Mouse (Mus musculus) cerebellum, adult (tissue): ENCODE results near the gene Dcst2.
A peak's percentile ranks its signal among the peaks of the same experiment; 100 is the strongest.

ENCODE experiments used
- ATAC-seq: cut with Nextera tagmentation; 2 replicates; pipeline ENCODE4 v1.9.2; 2017; ENCODE audit warnings: mild to moderate bottlenecking, moderate library complexity, mixed read lengths; ENCODE audit not compliant: insufficient number of reproducible peaks, low FRiP score, low TSS enrichment

Dcst2 gene

DNA sequence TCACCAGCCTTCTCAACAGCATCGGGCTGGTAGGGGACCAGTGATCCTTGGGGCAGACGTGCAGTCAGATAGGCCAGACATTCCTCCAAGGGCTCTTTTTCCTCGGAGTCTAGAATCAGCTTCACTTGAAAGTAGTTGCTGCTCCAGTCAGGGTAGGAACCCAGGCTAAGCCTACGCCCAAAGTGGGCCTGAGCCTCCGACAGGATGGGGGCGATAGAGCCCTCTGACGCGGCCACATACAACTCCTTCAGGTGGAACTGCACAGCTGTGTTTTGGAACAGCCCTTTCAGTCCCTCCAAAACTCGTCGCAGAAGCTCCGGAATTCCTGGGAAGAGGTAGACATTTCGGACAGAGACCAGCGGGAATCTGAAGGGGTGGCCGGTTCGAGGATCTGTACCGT lies 46.7 kb downstream of the Dcst2 start:
- ATAC-seq: no peak

DNA sequence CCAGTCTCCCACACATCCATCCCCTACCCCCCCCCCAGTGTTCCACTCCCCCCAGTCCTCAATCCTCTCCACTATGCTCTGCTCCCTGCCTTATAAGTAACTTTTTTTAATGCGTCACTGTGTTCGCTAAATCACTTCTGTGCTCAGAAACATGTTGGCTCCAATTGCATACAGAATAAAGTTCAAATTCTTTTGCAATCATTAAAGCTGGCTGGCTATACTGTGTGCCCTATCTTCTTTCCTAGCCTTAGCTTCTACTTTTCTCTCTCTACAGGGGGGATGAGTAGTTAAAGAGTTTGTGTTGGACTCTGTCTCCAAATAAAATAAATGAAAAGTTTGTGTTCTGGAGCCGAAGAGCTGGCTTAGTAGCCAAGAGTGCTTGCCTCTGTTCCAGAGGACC lies 47.9 kb downstream of the Dcst2 start:
- no peak for ATAC-seq

DNA sequence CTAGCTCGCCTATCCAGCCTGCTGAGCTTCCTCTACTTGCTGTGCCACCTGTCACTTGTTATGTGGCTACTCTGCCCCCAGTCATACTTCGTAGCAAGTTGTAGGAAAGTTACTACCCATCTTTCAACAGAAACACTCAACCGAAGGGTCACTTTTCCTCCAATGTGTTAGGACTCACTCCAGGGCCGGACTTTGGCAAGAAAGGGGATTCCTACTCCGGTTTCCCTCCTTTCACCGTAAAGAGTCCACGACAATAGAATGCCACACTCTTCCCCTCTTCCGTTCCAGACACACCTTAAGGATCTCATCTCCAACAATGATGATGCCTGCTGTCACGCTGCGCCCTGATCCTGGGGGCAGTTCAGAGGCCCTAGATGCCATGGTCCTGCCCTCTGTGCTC lies 49.1 kb downstream of the Dcst2 start:
- ATAC-seq: no peak

DNA sequence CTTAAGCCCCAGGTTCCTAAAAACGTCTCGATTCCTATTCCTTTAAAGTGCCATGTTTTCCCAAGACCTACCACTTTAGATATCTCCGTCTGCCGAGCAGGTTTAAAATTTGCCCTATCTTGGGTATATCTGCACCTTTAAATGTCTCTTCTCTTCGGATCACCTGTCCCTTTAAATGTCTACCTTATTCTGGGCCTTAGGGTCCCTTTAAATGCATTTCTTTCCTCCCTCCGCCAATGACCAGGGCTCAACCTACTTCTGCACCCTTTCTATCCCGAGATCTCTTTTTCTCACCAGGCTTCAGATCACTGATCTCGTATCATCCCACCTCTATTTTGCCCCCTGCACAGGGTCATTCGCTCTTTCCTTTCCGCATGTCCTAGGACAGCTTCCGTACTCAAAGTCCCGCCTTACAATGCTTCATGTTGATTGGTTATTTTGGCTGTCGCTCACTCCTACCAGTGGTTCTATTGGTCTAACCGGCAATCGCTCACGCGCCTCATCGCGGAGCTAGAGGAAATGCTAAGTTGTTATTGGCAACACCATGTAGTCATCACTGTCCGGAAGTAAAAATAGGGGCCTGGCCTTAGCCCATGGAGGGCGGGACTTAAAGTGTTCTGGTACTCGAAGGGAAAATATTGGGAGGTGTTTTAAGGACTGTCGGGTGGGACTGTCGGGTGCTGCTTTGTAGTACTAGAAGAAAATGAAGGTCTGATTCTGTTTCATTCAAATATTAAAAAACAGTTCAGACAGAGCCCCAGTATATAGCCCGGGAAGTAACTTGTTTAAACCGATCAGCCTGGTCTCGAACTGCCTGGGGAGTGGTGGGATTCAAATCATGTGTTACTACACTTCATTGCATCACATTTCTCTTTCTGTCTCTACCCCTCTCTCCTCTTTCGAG lies 50.0 kb downstream of the Dcst2 start, which contains the start of gene Flad1:
Gene Flad1, minus strand, starts transcription at position 381 of the 904 bp plus-strand sequence.
- peak; percentile 96 for ATAC-seq

DNA sequence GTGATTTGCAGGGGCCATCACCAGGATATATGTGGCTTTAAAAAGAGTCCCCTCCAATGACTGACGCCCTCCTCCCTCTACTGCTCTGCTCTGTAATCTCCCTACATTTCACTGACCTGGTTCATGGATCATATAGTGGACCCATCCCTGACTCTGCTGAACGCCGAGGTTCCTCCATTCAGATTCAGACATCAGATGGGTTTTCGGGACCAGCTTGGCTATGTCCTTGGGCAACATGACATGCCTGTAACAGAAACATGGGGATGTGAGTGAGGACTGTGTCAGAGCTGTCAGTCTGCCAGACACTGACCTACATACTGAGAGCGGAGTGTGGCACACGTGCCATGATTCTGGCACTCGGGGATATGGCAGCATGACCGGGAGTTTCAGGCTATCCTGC lies 54.4 kb downstream of the Dcst2 start:
- ATAC-seq: no peak

DNA sequence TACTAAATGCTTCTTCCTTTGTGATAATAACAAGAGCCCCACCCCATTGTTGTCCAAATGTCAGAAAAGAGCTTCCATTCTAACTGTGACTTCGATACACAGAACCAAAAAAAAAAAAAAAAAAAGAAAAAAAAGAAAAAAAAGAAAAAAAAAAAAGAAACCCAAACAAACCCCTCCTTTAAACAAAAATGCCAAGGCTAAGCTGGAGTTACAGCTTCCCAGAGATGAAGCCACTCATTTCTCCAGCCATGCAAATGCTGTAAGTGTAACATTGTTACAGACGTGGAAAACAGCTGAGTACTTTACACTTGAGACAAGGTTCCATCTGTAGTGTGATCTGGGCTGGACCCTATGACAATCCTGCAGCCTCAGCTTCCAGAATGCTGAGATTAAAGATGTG lies 55.4 kb downstream of the Dcst2 start:
- ATAC-seq: no peak

DNA sequence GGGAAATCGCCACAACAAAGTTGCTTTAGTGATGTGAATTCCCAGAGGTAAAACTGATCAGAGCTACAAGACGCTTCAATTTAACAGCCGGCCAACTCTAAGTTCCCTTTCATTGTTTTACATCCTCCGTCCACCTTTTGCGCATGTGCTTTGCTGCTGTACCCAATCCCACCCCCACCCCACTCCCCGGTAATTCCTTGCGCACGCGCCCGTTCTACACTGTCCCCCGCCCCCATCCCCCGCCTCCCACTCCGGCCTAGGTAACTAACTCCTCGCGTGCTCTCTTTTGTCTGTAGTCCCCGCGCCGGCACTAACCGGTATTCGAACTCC lies 56.0 kb downstream of the Dcst2 start:
- ATAC-seq: no peak

DNA sequence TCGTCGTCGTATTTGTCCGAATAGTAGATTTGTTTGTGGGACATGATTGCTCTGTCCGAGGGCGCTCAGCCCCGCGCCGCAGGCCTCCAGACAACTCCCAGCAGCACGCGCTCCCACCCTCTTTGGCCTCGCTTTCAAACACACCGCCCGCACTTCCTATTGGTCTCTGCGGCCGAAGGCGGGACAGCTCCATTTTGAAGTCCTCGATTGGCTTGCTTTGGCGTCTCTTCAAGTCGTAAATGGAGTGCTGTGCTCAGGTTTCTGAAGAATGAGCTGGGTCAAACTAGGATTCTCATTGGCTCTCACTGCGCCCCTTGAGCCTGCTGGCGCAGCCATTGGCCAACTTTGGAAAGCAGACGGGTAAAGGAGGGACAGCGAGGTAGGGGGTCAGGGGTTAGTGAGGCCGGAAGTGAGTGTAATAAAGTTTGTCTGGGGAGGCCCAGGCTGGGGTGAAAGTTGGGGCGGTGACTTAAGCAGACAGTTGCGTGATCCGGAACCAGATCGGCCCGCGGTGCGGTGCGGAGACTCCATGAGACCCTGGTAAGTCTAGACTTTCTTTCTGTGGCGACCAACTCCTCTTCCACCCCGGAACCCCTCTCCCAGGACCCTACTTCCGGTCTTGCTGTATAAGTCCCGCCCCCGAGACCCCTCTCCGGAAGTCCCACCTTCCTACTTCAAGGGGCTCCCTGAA lies 56.5 kb downstream of the Dcst2 start, which contains the start of the genes Cks1b and Shc1:
Gene Cks1b, minus strand, starts transcription at position 214 of the 691 bp plus-strand sequence.
Gene Shc1, plus strand, starts transcription at position 274 of the 691 bp plus-strand sequence.
- peak; percentile 90 for ATAC-seq

DNA sequence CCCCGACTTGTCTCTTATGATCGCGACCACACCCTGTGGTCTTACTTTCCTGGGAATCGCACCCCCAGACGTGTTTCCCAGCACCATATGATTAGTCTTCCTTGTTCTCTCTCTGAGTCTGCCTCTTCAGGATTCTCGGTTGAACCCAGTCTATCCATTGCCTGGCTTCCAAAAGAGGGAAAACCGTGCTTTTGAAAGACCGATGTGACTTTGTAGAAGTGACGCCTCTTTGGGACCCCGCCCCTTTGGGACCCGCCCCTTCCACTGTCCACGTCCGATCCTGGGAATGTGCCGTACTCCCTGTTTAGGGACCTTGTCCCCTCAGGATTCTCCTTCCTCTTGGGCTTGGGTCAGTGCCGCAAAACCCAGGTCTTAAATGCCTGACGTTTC lies 57.1 kb downstream of the Dcst2 start:
- no peak for ATAC-seq

DNA sequence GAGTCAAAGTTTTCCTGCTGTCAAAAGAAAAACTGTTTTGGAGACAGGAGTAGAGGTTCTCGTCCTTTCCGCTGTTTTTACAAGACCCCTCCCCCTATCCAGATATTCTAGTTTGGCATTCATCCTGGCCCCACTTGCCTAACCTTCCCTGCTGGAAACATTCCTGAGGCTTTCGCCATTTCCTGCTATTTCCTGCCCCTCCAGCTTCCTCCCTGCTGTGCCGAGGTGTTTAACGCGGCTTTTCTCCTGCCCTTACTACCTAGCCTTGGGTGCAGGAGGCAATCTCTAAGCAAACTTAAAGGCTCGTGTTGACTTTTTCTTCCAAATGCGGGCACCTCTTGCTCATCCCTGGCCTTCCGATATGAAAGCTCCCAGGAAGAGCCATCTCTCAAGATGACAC lies 57.8 kb downstream of the Dcst2 start:
- no peak for ATAC-seq

DNA sequence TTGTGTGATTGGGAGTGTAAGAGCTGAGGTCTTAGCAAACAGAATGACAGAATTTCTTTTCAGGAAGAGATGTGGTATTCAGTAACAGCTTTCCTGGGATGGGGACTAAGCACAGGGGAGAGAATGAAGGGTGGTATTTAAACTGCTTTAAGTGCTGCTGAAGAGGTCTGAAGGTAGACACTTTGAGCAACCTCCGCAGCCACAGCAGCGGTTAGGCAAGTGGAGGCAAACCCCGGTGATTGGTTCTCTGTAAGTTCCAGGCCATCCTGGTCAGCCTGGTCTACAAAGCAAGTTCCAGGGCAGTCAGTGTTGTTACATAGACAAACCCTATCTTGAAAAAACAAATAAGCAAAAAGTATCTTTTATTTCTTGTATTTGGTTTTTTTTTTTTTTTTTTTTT lies 58.2 kb downstream of the Dcst2 start:
- ATAC-seq: no peak

DNA sequence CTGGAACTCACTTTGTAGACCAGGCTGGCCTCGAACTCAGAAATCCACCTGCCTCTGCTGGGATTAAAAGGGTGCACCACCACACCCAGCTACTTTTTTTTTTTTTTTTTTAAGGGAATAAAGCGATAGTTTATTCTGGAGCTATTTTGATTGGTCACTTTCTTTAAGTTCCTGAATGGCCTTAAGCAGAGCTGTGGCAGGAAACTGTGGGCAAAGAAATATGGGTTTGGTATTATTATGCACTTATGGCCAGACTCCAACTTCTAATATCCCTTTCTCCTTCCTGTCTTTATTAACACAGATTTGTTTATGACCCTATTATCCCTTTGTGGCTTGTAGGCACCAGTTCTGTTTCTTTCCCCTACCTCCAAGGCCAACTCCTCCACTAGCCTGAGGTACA lies 58.6 kb downstream of the Dcst2 start:
- no peak for ATAC-seq

DNA sequence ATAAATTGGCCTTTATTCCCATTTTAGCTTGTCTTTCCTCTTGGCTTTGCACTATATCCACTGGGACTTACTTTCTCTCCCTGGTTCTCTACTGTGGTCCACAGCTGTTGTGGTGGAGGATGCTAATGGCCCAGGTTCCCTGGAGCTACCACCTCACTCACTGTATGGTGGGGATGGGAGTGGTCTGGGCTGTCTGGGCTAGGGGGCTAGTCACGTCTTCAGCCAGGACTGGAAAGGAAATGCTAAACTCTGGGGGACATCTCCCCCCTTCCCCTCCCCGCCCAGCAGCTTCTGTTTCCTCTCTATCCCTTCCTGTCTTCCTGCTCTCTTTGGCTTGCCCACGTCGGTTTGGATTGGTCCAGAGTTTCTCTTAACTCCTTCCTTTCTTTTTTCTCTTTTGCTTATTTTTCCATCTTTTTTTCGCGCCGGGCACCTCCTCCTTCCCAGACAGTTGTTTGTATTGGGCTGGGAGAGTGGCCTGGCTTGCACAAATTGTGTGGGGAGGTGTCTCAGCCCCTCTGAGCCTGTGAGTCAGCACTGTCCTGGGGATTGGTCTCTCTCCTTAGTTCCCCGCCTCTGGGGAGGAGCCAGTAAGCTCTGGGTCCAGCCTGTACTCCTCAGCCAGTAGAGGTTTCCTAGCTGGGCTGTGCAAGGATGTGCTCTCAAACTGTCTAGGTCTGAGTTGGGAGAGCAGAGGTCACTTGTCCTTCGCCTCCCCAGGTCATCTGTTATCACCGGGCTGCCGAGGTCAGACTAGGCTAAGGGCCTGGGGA lies 59.4 kb downstream of the Dcst2 start:
- peak; percentile 74 for ATAC-seq

DNA sequence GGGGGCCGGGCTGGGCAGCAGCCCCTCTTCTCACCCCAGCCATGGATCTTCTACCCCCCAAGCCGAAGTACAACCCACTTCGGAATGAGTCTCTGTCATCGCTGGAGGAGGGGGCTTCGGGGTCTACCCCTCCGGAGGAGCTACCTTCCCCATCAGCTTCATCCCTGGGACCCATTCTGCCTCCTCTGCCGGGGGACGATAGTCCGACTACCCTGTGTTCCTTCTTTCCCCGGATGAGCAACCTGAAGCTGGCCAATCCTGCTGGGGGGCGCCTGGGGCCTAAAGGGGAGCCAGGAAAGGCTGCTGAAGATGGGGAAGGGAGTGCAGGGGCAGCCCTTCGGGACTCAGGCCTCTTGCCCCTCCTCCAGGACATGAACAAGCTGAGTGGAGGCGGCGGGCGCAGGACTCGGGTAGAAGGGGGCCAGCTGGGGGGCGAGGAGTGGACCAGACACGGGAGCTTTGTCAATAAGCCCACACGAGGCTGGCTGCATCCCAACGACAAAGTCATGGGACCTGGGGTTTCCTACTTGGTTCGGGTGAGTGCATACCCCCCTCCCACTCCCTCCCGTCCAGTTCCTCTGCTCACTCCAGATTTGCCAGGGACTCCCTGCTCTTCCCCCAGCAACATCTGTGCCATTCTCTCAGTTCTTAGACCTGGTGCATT lies 60.2 kb downstream of the Dcst2 start:
- no peak for ATAC-seq

DNA sequence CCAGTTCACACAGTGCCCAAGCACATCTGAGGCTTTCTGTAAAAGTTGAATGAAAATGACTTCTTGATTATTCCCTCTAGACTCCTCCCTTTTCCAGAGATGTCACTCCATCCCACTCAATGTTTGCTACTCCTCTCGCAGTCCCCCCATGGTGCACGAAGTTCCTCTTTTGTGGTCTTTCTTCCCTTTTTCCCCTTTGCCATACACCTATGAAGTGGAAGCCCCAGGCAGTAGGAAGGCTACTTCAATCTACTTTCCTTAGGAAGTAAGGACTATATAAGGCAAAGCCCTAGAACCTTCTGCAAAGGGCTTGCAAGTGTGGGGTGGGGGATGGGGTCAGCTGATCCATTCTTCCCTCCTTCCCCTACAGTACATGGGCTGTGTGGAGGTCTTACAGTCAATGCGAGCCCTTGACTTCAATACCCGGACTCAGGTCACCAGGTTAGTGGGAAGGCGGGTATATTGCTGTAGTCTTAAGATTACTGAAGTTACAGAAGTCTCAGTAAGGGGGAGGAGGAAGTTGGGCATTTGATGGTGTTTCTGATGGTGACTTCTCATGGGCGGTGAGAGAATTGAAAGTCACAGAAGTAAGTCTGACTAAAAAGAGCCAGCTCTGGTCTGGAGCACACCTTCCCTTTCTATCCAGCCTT lies 60.9 kb downstream of the Dcst2 start:
- ATAC-seq: no peak

DNA sequence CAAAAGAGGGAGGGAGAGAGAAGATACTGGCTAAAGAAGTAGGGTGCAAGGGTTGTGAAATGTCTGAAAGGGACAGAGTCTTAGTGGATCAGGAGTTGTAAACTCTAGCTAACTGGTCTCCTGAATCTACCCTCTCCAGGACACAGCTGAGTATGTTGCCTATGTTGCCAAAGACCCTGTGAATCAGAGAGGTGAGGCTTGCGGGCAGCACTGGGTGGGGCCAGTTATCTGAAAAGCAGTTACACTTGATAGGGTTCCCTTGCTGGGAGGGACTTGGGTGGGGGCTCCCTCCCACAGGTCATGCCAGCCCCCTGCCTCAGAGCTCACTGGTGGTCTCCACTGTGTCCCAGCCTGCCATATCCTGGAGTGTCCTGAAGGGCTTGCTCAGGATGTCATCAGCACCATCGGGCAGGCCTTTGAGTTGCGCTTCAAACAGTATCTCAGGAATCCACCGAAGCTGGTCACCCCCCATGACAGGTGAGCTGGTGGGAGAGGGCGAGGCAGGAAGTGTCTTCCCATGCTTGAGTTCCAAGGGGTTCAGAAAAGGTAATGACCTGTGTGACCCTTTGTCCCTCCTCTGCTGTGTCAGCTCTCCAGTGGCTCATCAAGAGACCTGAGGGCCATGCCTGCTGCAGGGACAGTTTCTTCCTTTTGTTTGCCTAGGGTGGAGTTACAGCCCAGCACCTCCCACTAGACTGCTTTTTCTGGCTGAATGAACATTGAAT lies 62.8 kb downstream of the Dcst2 start:
- no peak for ATAC-seq

DNA sequence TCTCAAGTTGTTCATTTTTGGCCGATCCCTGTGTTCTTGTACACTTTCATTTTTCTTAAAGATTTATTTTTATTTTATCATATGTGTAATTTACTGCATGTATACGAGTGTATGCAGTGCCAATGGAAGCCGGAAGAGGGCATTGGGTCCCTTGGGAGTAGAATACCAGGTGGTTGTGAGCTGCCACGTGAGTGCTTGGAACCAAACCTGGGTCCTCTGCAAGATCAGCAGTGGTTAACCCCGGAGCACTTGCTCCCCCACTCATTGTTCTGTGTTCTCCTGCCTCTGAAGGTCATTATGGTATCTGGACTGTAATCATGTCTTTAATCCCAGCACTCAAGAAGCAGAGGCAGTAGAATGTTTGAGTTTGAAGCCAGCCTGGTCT lies 63.4 kb downstream of the Dcst2 start:
- no peak for ATAC-seq

DNA sequence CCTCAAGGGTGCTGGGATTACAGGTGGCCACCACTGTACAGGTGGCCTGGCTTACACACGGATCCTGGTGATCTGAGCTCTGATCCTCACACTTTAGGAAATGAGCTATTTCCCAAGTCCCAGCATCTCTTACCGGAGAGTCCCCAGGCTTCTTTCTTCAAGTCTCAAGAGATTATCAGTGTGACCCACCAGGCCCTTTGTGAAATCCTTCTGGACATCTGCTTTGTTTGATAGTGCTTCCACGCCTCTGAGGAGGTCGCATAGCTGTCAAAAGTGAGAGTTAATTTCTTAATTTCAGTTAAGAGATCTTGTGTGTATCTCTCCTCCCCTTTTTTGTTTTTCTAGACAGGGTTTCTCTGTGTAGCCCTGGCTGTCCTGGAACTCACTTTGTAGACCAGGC lies 64.1 kb downstream of the Dcst2 start:
- ATAC-seq: no peak
